Mouse (Mus musculus): ENCODE measurements around the gene Thrsp.

- TF ChIP-seq CTCF (IDR thresholded peaks at IDR 0.05; ENCODE audit: low read depth) (no peak), EP300 (IDR thresholded peaks at IDR 0.05; ENCODE audit: low read depth) (no peak)
Measured at GRCm38 (mm10) chr7:97375906-97376305, 41.6 kb downstream of the Thrsp start.
